11 mouse cellular contexts compared by ENCODE assay signal in the genomic region with DNA sequence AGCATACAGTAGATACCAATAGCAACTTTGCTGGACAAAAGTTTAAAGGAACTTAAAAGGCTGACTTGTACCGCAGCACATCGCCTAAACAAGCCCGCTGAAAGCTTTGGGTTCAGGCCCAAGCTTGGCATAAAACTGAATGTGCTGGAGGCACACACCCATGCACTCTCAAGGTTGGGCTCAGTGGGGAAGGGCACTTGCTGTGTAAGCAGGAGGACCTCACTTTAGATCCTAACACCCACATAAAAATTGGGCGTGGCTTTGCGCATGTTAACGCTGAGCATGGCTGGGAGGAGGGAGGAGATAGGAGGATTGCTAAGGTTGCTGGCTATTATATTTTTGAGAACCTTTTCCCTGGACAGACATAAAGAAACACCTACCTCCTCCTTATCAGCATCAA. TPM values are rescaled to one million over a fixed set of nuclear protein-coding genes. Genes with fewer than 3 reads are reported as not detected.
A peak's percentile ranks its signal among the peaks of the same experiment; 100 is the strongest.
DNase-seq lines count a peak whose midpoint lies in the region; ATAC-seq and TF ChIP-seq lines count a peak whose summit lies in the region.
"Had no signal": no experiment of that assay in that cellular context is flagged by ENCODE, and none has a peak within 500 bp of the region (broad histone marks: within the 10 kb centered on the region; RNA-seq: fewer than 3 reads in every experiment).

No protein-coding gene starts in this region.

- 45% methylated on average over 6 of the region's 6 CpGs for WGBS in kidney, embryonic 15.5 days
- 50% methylated on average over 6 of the region's 6 CpGs for WGBS in embryonic facial prominence, embryonic 14.5 days
- 47% methylated on average over 6 of the region's 6 CpGs for WGBS in liver, embryonic 14.5 days (ENCODE audit: insufficient replicate concordance)

- H3K36me3 ChIP-seq in kidney, embryonic 15.5 days, result peaks cover 9% of the 10 kb centered on the region
- H3K36me3 ChIP-seq in ES-E14 (ENCODE audit: control insufficient read depth, insufficient read depth, low read length, poor library complexity, severe bottlenecking), result peaks cover 2% of the 10 kb centered on the region; the same call in 1 of the 2 replicates
- peaks cover 5% of the 10 kb centered on the region for H3K36me3 ChIP-seq in embryonic facial prominence, embryonic 14.5 days (ENCODE audit: control insufficient read depth, insufficient read depth, low read length)
- H3K36me3 ChIP-seq in liver, embryonic 14.5 days (replicated peaks; ENCODE audit: control insufficient read depth, insufficient read depth, low read depth), result peaks cover 12% of the 10 kb centered on the region

- TF ChIP-seq EP300 in liver, embryonic 14.5 days (IDR thresholded peaks at IDR 0.05; ENCODE audit: low read depth), result no peak

- no peaks in the 10 kb centered on the region for H3K9me3 ChIP-seq in kidney, embryonic 15.5 days (replicated peaks)
- H3K9me3 ChIP-seq in ES-E14 (ENCODE audit: control insufficient read depth, insufficient read depth, low read depth, low read length), result no peaks in the 10 kb centered on the region
- H3K9me3 ChIP-seq in embryonic facial prominence, embryonic 14.5 days (ENCODE audit: control insufficient read depth, low read length), result no peaks in the 10 kb centered on the region
- no peaks in the 10 kb centered on the region for H3K9me3 ChIP-seq in liver, embryonic 14.5 days (ENCODE audit: control insufficient read depth, low read length)
- H3K9me3 ChIP-seq: G1E had no signal

- intact Hi-C loops in left cerebral cortex, postnatal 14 days (cut with DNase I), result no loop called here

- no peak for DNase-seq in kidney, postnatal 36 days
- DNase-seq in ES-E14 (ENCODE audit: low read depth, low spot score), result no peak
- DNase-seq in embryonic facial prominence, embryonic 14.5 days (ENCODE audit: low spot score), result peak; percentile 56
- DNase-seq in liver, embryonic 14.5 days (ENCODE audit: low read depth in 3 of 3, low spot score in 3 of 3), result no peak
- DNase-seq in left cerebral cortex, postnatal 14 days (ENCODE audit: low spot score in 2 of 2), result no peak
- DNase-seq in frontal cortex, adult 2 months (ENCODE audit: extremely low spot score in 1 of 2, low spot score in 1 of 2), result no peak
- DNase-seq in right cerebral cortex, postnatal 4 days, result no peak
- DNase-seq: kidney, adult 18-20 months; left cerebral cortex, postnatal 4 days had no signal

- no peak for ATAC-seq in kidney, embryonic 15.5 days (replicated peaks; ENCODE audit: low FRiP score)
- 0 out of 2 replicates have a peak, but pooled peaks have one; percentile 34 for ATAC-seq in embryonic facial prominence, embryonic 14.5 days (ENCODE audit: low read depth)
- peak; percentile 53; the same call in 1 of the 2 replicates for ATAC-seq in liver, embryonic 14.5 days (ENCODE audit: insufficient read depth)

- peak overlapping the region; percentile 45; the same call in 1 of the 2 replicates for H3K27ac ChIP-seq in kidney, embryonic 15.5 days
- H3K27ac ChIP-seq in ES-E14 (ENCODE audit: insufficient read depth, low read depth, low read length, poor library complexity, severe bottlenecking), result peak overlapping the region; percentile 91
- H3K27ac ChIP-seq in embryonic facial prominence, embryonic 14.5 days (replicated peaks; ENCODE audit: low read depth, low read length), result peak overlapping the region; percentile 44
- H3K27ac ChIP-seq in liver, embryonic 14.5 days, result no peak overlapping the region

- H3K9ac ChIP-seq in kidney, embryonic 15.5 days, result no peak overlapping the region
- peak overlapping the region; percentile 63; the same call in 1 of the 2 replicates for H3K9ac ChIP-seq in ES-E14 (ENCODE audit: insufficient read depth, low read depth, low read length, poor library complexity, severe bottlenecking)
- H3K9ac ChIP-seq in embryonic facial prominence, embryonic 14.5 days (ENCODE audit: low read depth, low read length), result no peak overlapping the region
- H3K9ac ChIP-seq in liver, embryonic 14.5 days (replicated peaks), result no peak overlapping the region

- H3K4me3 ChIP-seq in kidney, embryonic 15.5 days (replicated peaks), result no peak overlapping the region
- peak overlapping the region; percentile 18 to 35 for H3K4me3 ChIP-seq in ES-E14 (ENCODE audit: insufficient read depth in 1 of 2, low read depth in 1 of 2, low read length in 2 of 2, poor library complexity in 1 of 2, severe bottlenecking in 1 of 2)
- H3K4me3 ChIP-seq in embryonic facial prominence, embryonic 14.5 days (ENCODE audit: low read depth, low read length), result no peak overlapping the region
- H3K4me3 ChIP-seq in liver, embryonic 14.5 days (ENCODE audit: insufficient read depth in 1 of 2, low read depth in 2 of 2, low read length in 2 of 2), result no peak overlapping the region

- in situ Hi-C loops in ES-E14 (cut with MboI; ENCODE audit: low sequenced_read_pairs in 2 of 2, unreplicated experiment in 2 of 2), result no loop called here

- H3K4me2 ChIP-seq in kidney, embryonic 15.5 days, result no peak overlapping the region
- no peak overlapping the region for H3K4me2 ChIP-seq in embryonic facial prominence, embryonic 14.5 days (ENCODE audit: low read depth, low read length)
- no peak overlapping the region for H3K4me2 ChIP-seq in liver, embryonic 14.5 days (ENCODE audit: low read depth)

- peaks cover 10% of the 10 kb centered on the region for H3K4me1 ChIP-seq in kidney, embryonic 15.5 days
- H3K4me1 ChIP-seq in ES-E14 (ENCODE audit: control insufficient read depth in 2 of 2, insufficient read depth in 2 of 2, low read length in 2 of 2, poor library complexity in 1 of 2), result peaks cover 2 to 8% of the 10 kb centered on the region in 2 experiments; a peak in 2 of 4 replicates
- peaks cover 7% of the 10 kb centered on the region for H3K4me1 ChIP-seq in embryonic facial prominence, embryonic 14.5 days (ENCODE audit: control insufficient read depth, insufficient read depth, low read length)
- H3K4me1 ChIP-seq in liver, embryonic 14.5 days (replicated peaks; ENCODE audit: control insufficient read depth in 2 of 2, insufficient read depth in 2 of 2, low read length in 1 of 2), result peaks cover 17 to 27% of the 10 kb centered on the region in 2 experiments

- no peak for TF ChIP-seq CTCF in liver, embryonic 14.5 days (IDR thresholded peaks at IDR 0.05; ENCODE audit: low read depth)

- H3K27me3 ChIP-seq in kidney, embryonic 15.5 days, result no peaks in the 10 kb centered on the region
- no peaks in the 10 kb centered on the region for H3K27me3 ChIP-seq in embryonic facial prominence, embryonic 14.5 days (replicated peaks; ENCODE audit: control insufficient read depth, insufficient read depth, low read length)
- no peaks in the 10 kb centered on the region for H3K27me3 ChIP-seq in liver, embryonic 14.5 days (ENCODE audit: control insufficient read depth, insufficient read depth, low read length)

TF ChIP-seq in ES-E14, 5 proteins besides CTCF, POLR2A, EP300 and RAD21:
- TF ChIP-seq MAFK (IDR thresholded peaks at IDR 0.05; ENCODE audit: insufficient read depth, low read depth, low read length), result no peak
- TF ChIP-seq CHD2 (IDR thresholded peaks at IDR 0.05; ENCODE audit: low read depth, low read length), result no peak
- no peak for TF ChIP-seq ZC3H11A (IDR thresholded peaks at IDR 0.05; ENCODE audit: borderline replicate concordance, low read depth, low read length)
- no peak for TF ChIP-seq HCFC1 (IDR thresholded peaks at IDR 0.05; ENCODE audit: borderline replicate concordance, insufficient read depth, low read length)
- TF ChIP-seq ZNF384 (IDR thresholded peaks at IDR 0.05; ENCODE audit: low read depth, low read length), result no peak

RNA-seq across cellular contexts. Expression of gene Atpif1, which starts 8.7 kb away (rescaled TPM):
- 1,106 and 1,152 TPM in 2 replicates for polyA plus RNA-seq in kidney, embryonic 15.5 days (2015; fragmentation: Nextera tagmentation; extraction: Ambion mirVana)
- 485 and 496 TPM in 2 replicates for total RNA-seq in ES-E14 (2012; rRNA removed)
- polyA plus RNA-seq in embryonic facial prominence, embryonic 14.5 days (2014; fragmentation: Nextera tagmentation; extraction: Ambion mirVana), result 984 and 996 TPM in 2 replicates
- 544 and 902 TPM in 2 replicates for polyA plus RNA-seq in liver, embryonic 14.5 days (2012; rRNA removed)
- polyA plus RNA-seq in liver, embryonic 14.5 days (2014; fragmentation: Nextera tagmentation; extraction: Ambion mirVana), result 1,811 and 1,820 TPM in 2 replicates
- 100 to 1,000 TPM; 629 to 641 TPM for total RNA-seq in left cerebral cortex, postnatal 14 days (2021)
- 869 and 938 TPM in 2 replicates for polyA plus RNA-seq in frontal cortex, adult 2 months (2012; rRNA removed)

RNA-seq across cellular contexts. Expression of gene Dnajc8, which starts 10.5 kb away (rescaled TPM):
- polyA plus RNA-seq in kidney, embryonic 15.5 days (2015; fragmentation: Nextera tagmentation; extraction: Ambion mirVana), result 166 and 167 TPM in 2 replicates
- 127 and 167 TPM in 2 replicates for total RNA-seq in ES-E14 (2012; rRNA removed)
- polyA plus RNA-seq in embryonic facial prominence, embryonic 14.5 days (2014; fragmentation: Nextera tagmentation; extraction: Ambion mirVana), result 133 and 136 TPM in 2 replicates
- 47.6 and 84.2 TPM in 2 replicates for polyA plus RNA-seq in liver, embryonic 14.5 days (2012; rRNA removed)
- 109 and 111 TPM in 2 replicates for polyA plus RNA-seq in liver, embryonic 14.5 days (2014; fragmentation: Nextera tagmentation; extraction: Ambion mirVana)
- 10 to 100 TPM; 76.0 to 79.0 TPM for total RNA-seq in left cerebral cortex, postnatal 14 days (2021)
- polyA plus RNA-seq in frontal cortex, adult 2 months (2012; rRNA removed), result 143 and 159 TPM in 2 replicates

RNA-seq across cellular contexts. Expression of gene Sesn2, which starts 14.5 kb away (rescaled TPM):
- 19.4 and 20.3 TPM in 2 replicates for polyA plus RNA-seq in kidney, embryonic 15.5 days (2015; fragmentation: Nextera tagmentation; extraction: Ambion mirVana)
- total RNA-seq in ES-E14 (2012; rRNA removed), result 75.8 and 96.1 TPM in 2 replicates
- 6.2 and 6.4 TPM in 2 replicates for polyA plus RNA-seq in embryonic facial prominence, embryonic 14.5 days (2014; fragmentation: Nextera tagmentation; extraction: Ambion mirVana)
- 3.4 TPM in 2 replicates for polyA plus RNA-seq in liver, embryonic 14.5 days (2012; rRNA removed)
- polyA plus RNA-seq in liver, embryonic 14.5 days (2014; fragmentation: Nextera tagmentation; extraction: Ambion mirVana), result 3.3 and 4.1 TPM in 2 replicates
- total RNA-seq in left cerebral cortex, postnatal 14 days (2021), result 10 to 100 TPM; 10.8 to 12.2 TPM
- 9.2 and 9.7 TPM in 2 replicates for polyA plus RNA-seq in frontal cortex, adult 2 months (2012; rRNA removed)

RNA-seq across cellular contexts. Expression of gene Ptafr, which starts 39.1 kb away (rescaled TPM):
- 0.62 and 1.1 TPM in 2 replicates for polyA plus RNA-seq in kidney, embryonic 15.5 days (2015; fragmentation: Nextera tagmentation; extraction: Ambion mirVana)
- 0.26 and 0.40 TPM in 2 replicates for total RNA-seq in ES-E14 (2012; rRNA removed)
- polyA plus RNA-seq in embryonic facial prominence, embryonic 14.5 days (2014; fragmentation: Nextera tagmentation; extraction: Ambion mirVana), result 0.55 and 0.58 TPM in 2 replicates
- polyA plus RNA-seq in liver, embryonic 14.5 days (2012; rRNA removed), result 0.52 and 0.61 TPM in 2 replicates
- 0.18 and 0.25 TPM in 2 replicates for polyA plus RNA-seq in liver, embryonic 14.5 days (2014; fragmentation: Nextera tagmentation; extraction: Ambion mirVana)
- 1 to 10 TPM; 1.4 to 1.6 TPM for total RNA-seq in left cerebral cortex, postnatal 14 days (2021)
- 1.0 and 1.6 TPM in 2 replicates for polyA plus RNA-seq in frontal cortex, adult 2 months (2012; rRNA removed)

Comparison
In these comparisons a context has a peak if more than half of its experiments do, and no peak if none do; other contexts are left out.
1. H3K4me3 ChIP-seq: peak in ES-E14 (2 of 2); none in kidney, embryonic 15.5 days (single experiment), embryonic facial prominence, embryonic 14.5 days (single experiment) and liver, embryonic 14.5 days (0 of 2).